Mouse (Mus musculus): ENCODE measurements around the gene Bbs2. TPM values are rescaled to one million over a fixed set of nuclear protein-coding genes. Genes with fewer than 3 reads are reported as not detected.

The Bbs2 gene
- total and polyA plus RNA-seq, 3 experiments, result 10.0 to 13.0 (median 12.0) TPM

Other genes with a start within 250 kb of the Bbs2 start
- 101 and 126 TPM in 2 replicates for gene Amfr, start 86.1 kb downstream of the Bbs2 start, total RNA-seq (2012; rRNA removed)
- gene Amfr, start 86.1 kb downstream of the Bbs2 start, total RNA-seq (2014; rRNA removed), result 79.9 and 102 TPM in 2 replicates
- 71.0 and 86.7 TPM in 2 replicates for gene Amfr, start 86.1 kb downstream of the Bbs2 start, polyA plus RNA-seq (2012; ENCODE audit: insufficient read length, low read depth)
- gene Nudt21, start 61.9 kb downstream of the Bbs2 start, total RNA-seq (2012; rRNA removed), result 138 and 142 TPM in 2 replicates
- 247 and 282 TPM in 2 replicates for gene Nudt21, start 61.9 kb downstream of the Bbs2 start, total RNA-seq (2014; rRNA removed)
- gene Nudt21, start 61.9 kb downstream of the Bbs2 start, polyA plus RNA-seq (2012; ENCODE audit: insufficient read length, low read depth), result 78.3 and 91.0 TPM in 2 replicates
- gene Ogfod1, start 61.7 kb downstream of the Bbs2 start, total RNA-seq (2012; rRNA removed), result 16.6 and 20.1 TPM in 2 replicates
- gene Ogfod1, start 61.7 kb downstream of the Bbs2 start, total RNA-seq (2014; rRNA removed), result 23.4 and 26.9 TPM in 2 replicates
- 30.5 and 31.9 TPM in 2 replicates for gene Ogfod1, start 61.7 kb downstream of the Bbs2 start, polyA plus RNA-seq (2012; ENCODE audit: insufficient read length, low read depth)
- gene Mt4, start 38.3 kb upstream of the Bbs2 start, total RNA-seq (2012; rRNA removed), result not detected in 2 replicates
- not detected in 2 replicates for gene Mt4, start 38.3 kb upstream of the Bbs2 start, total RNA-seq (2014; rRNA removed)
- gene Mt4, start 38.3 kb upstream of the Bbs2 start, polyA plus RNA-seq (2012; ENCODE audit: insufficient read length, low read depth), result not detected in 2 replicates
- gene Mt3, start 53.7 kb upstream of the Bbs2 start, total RNA-seq (2012; rRNA removed), result 20.0 and 20.6 TPM in 2 replicates
- not detected in 2 replicates for gene Mt3, start 53.7 kb upstream of the Bbs2 start, total RNA-seq (2014; rRNA removed)
- 1.9 and 2.5 TPM in 2 replicates for gene Mt3, start 53.7 kb upstream of the Bbs2 start, polyA plus RNA-seq (2012; ENCODE audit: insufficient read length, low read depth)
- gene Mt2, start 73.7 kb upstream of the Bbs2 start, total RNA-seq (2012; rRNA removed), result 109 and 212 TPM in 2 replicates
- 4.1 and 4.3 TPM in 2 replicates for gene Mt2, start 73.7 kb upstream of the Bbs2 start, total RNA-seq (2014; rRNA removed)
- 49.4 and 54.4 TPM in 2 replicates for gene Mt2, start 73.7 kb upstream of the Bbs2 start, polyA plus RNA-seq (2012; ENCODE audit: insufficient read length, low read depth)
- 174 and 239 TPM in 2 replicates for gene Mt1, start 80.2 kb upstream of the Bbs2 start, total RNA-seq (2012; rRNA removed)
- 13.6 and 19.9 TPM in 2 replicates for gene Mt1, start 80.2 kb upstream of the Bbs2 start, total RNA-seq (2014; rRNA removed)
- gene Mt1, start 80.2 kb upstream of the Bbs2 start, polyA plus RNA-seq (2012; ENCODE audit: insufficient read length, low read depth), result 57.4 and 62.7 TPM in 2 replicates
- gene Nup93, start 115.6 kb upstream of the Bbs2 start, total RNA-seq (2012; rRNA removed), result 46.0 and 65.9 TPM in 2 replicates
- gene Nup93, start 115.6 kb upstream of the Bbs2 start, total RNA-seq (2014; rRNA removed), result 86.2 and 88.3 TPM in 2 replicates
- 99.6 and 102 TPM in 2 replicates for gene Nup93, start 115.6 kb upstream of the Bbs2 start, polyA plus RNA-seq (2012; ENCODE audit: insufficient read length, low read depth)
- 0.17 and 0.21 TPM in 2 replicates for gene Slc12a3, start 230.3 kb upstream of the Bbs2 start, total RNA-seq (2012; rRNA removed)
- gene Slc12a3, start 230.3 kb upstream of the Bbs2 start, total RNA-seq (2014; rRNA removed), result 0.08 TPM in 1 of 2 replicates, not detected in the other
- gene Slc12a3, start 230.3 kb upstream of the Bbs2 start, polyA plus RNA-seq (2012; ENCODE audit: insufficient read length, low read depth), result 0.19 TPM in 1 of 2 replicates, not detected in the other

All from CH12.LX (cell line).